ENCODE assay signal across 14 mouse cellular contexts in the genomic region with DNA sequence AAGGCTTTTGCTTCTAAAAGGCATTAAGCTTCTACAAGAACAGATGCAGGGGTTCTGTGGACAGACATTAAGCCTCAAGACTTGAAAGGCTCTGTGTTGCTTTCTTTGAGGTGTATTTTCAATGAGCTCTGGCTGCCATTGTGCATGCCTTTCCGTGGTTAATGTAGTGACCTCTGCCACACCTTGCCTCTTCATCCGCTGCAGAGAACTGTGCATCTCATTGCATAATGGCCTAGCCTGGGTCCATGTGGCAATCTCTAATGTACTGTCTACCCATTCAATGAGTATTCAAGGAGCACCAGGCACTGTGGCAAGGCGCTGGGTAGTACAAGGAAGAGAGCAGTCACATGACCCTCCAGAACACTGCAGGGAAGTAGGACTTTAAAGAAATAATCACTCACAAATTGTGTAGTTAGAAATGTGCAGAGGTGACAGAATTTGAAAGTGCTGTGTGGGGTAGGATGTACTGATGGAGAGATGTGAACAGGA.
DNase-seq lines count a peak whose midpoint lies in the region; ATAC-seq and TF ChIP-seq lines count a peak whose summit lies in the region.
"Had no signal": no experiment of that assay in that cellular context is flagged by ENCODE, and none has a peak within 500 bp of the region (broad histone marks: within the 10 kb centered on the region; RNA-seq: fewer than 3 reads in every experiment).

No protein-coding gene starts in this region.

- no peak for TF ChIP-seq POLR2A in lung, adult 2 months (IDR thresholded peaks at IDR 0.05; ENCODE audit: borderline replicate concordance, extremely low read depth, low read depth, low read length)

- intact Hi-C loops in left cerebral cortex, postnatal 10 days (cut with DNase I) = no loop called here

- no peak overlapping the region for H3K4me3 ChIP-seq in hindbrain, embryonic 13.5 days
- no peak overlapping the region for H3K4me3 ChIP-seq in hindbrain, embryonic 12.5 days
- no peak overlapping the region for H3K4me3 ChIP-seq in lung, adult 2 months (replicated peaks; ENCODE audit: extremely low read depth, low read depth, low read length)
- H3K4me3 ChIP-seq in hindbrain, embryonic 14.5 days (replicated peaks; ENCODE audit: low read length) = no peak overlapping the region
- no peak overlapping the region for H3K4me3 ChIP-seq in midbrain, embryonic 16.5 days (ENCODE audit: low read depth, low read length)
- H3K4me3 ChIP-seq: intestine, embryonic 15.5 days had no signal

- peaks cover 49% of the 10 kb centered on the region for H3K4me1 ChIP-seq in hindbrain, embryonic 13.5 days (replicated peaks)
- peaks cover 31% of the 10 kb centered on the region for H3K4me1 ChIP-seq in hindbrain, embryonic 12.5 days
- H3K4me1 ChIP-seq in lung, adult 2 months (ENCODE audit: control insufficient read depth, insufficient read depth, low read length) = peaks cover 6% of the 10 kb centered on the region
- peaks cover 37% of the 10 kb centered on the region for H3K4me1 ChIP-seq in hindbrain, embryonic 14.5 days (replicated peaks; ENCODE audit: control insufficient read depth, insufficient read depth, low read length)
- H3K4me1 ChIP-seq in midbrain, embryonic 16.5 days (ENCODE audit: control insufficient read depth, insufficient read depth, low read length) = peaks cover 27% of the 10 kb centered on the region

- H3K27me3 ChIP-seq in hindbrain, embryonic 13.5 days = no peaks in the 10 kb centered on the region
- no peaks in the 10 kb centered on the region for H3K27me3 ChIP-seq in hindbrain, embryonic 12.5 days
- H3K27me3 ChIP-seq in hindbrain, embryonic 14.5 days (ENCODE audit: control insufficient read depth, insufficient read depth, low read length) = no peaks in the 10 kb centered on the region
- H3K27me3 ChIP-seq in midbrain, embryonic 16.5 days (ENCODE audit: control insufficient read depth, insufficient read depth, low read depth, low read length) = no peaks in the 10 kb centered on the region
- H3K27me3 ChIP-seq: intestine, embryonic 15.5 days had no signal

- no peaks in the 10 kb centered on the region for H3K36me3 ChIP-seq in hindbrain, embryonic 13.5 days
- no peaks in the 10 kb centered on the region for H3K36me3 ChIP-seq in hindbrain, embryonic 12.5 days
- no peaks in the 10 kb centered on the region for H3K36me3 ChIP-seq in hindbrain, embryonic 14.5 days (replicated peaks; ENCODE audit: control insufficient read depth, insufficient read depth)
- no peaks in the 10 kb centered on the region for H3K36me3 ChIP-seq in midbrain, embryonic 16.5 days (ENCODE audit: control insufficient read depth, insufficient read depth, low read length)
- H3K36me3 ChIP-seq: intestine, embryonic 15.5 days had no signal

- ATAC-seq in hindbrain, embryonic 13.5 days (ENCODE audit: low FRiP score) = no peak
- ATAC-seq in hindbrain, embryonic 12.5 days (ENCODE audit: low FRiP score) = no peak
- ATAC-seq in hindbrain, embryonic 14.5 days (ENCODE audit: low FRiP score) = no peak
- ATAC-seq in midbrain, embryonic 16.5 days = peak; percentile 61; the same call in 1 of the 2 replicates
- ATAC-seq: intestine, embryonic 15.5 days had no signal

- no peak for TF ChIP-seq CTCF in lung, adult 2 months (IDR thresholded peaks at IDR 0.05; ENCODE audit: insufficient read depth, low read length)

- 43% methylated on average over 3 of the region's 3 CpGs for WGBS in hindbrain, embryonic 13.5 days
- 54% methylated on average over 3 of the region's 3 CpGs for WGBS in hindbrain, embryonic 12.5 days
- 57% methylated on average over 3 of the region's 3 CpGs for WGBS in lung, adult 2 months
- 38% methylated on average over 3 of the region's 3 CpGs for WGBS in hindbrain, embryonic 14.5 days
- WGBS in midbrain, embryonic 16.5 days = 12% methylated on average over 3 of the region's 3 CpGs

- H3K4me2 ChIP-seq in hindbrain, embryonic 13.5 days = no peak overlapping the region
- no peak overlapping the region for H3K4me2 ChIP-seq in hindbrain, embryonic 12.5 days (replicated peaks)
- no peak overlapping the region for H3K4me2 ChIP-seq in hindbrain, embryonic 14.5 days (replicated peaks)
- no peak overlapping the region for H3K4me2 ChIP-seq in midbrain, embryonic 16.5 days (ENCODE audit: low read length)
- H3K4me2 ChIP-seq: intestine, embryonic 15.5 days had no signal

- peak; percentile 47 for DNase-seq in lung, postnatal 36 days
- no peak for DNase-seq in lung, adult 2 months
- DNase-seq in hindbrain, embryonic 14.5 days (ENCODE audit: low spot score) = no peak
- DNase-seq in adipocyte (ENCODE audit: low spot score) = no peak
- DNase-seq in left cerebral cortex, postnatal 10 days (ENCODE audit: extremely low spot score in 1 of 2, low spot score in 2 of 2) = no peak
- DNase-seq: adrenal gland, postnatal 25 days; cerebellum, adult 11 months; gastrocnemius, postnatal 25 days; thymus, postnatal 14 days had no signal

- peak overlapping the region; percentile 69 for H3K27ac ChIP-seq in hindbrain, embryonic 13.5 days
- no peak overlapping the region for H3K27ac ChIP-seq in hindbrain, embryonic 12.5 days
- H3K27ac ChIP-seq in hindbrain, embryonic 14.5 days = peak overlapping the region; percentile 70
- peak overlapping the region; percentile 30 for H3K27ac ChIP-seq in midbrain, embryonic 16.5 days (ENCODE audit: low read length)
- H3K27ac ChIP-seq: intestine, embryonic 15.5 days; liver, embryonic 14.5 days had no signal

- H3K9me3 ChIP-seq in hindbrain, embryonic 13.5 days = no peaks in the 10 kb centered on the region
- H3K9me3 ChIP-seq in hindbrain, embryonic 12.5 days (replicated peaks) = no peaks in the 10 kb centered on the region
- no peaks in the 10 kb centered on the region for H3K9me3 ChIP-seq in hindbrain, embryonic 14.5 days (ENCODE audit: control insufficient read depth, low read length)
- H3K9me3 ChIP-seq in midbrain, embryonic 16.5 days (replicated peaks; ENCODE audit: control insufficient read depth, low read length, poor library complexity, severe bottlenecking) = no peaks in the 10 kb centered on the region
- H3K9me3 ChIP-seq: intestine, embryonic 15.5 days had no signal

- H3K9ac ChIP-seq in hindbrain, embryonic 13.5 days = peak overlapping the region; percentile 0; the same call in 1 of the 2 replicates
- H3K9ac ChIP-seq in hindbrain, embryonic 12.5 days = no peak overlapping the region
- H3K9ac ChIP-seq in hindbrain, embryonic 14.5 days = no peak overlapping the region
- H3K9ac ChIP-seq in midbrain, embryonic 16.5 days (ENCODE audit: low read depth, low read length) = no peak overlapping the region
- H3K9ac ChIP-seq: intestine, embryonic 15.5 days; liver, embryonic 14.5 days had no signal
